Mouse (Mus musculus) G1E (cell line): ENCODE results near the gene Ear14. TPM values are rescaled to one million over a fixed set of nuclear protein-coding genes. Genes with fewer than 3 reads are reported as not detected.
"Not testable (repeated sequence)": the region's sequence is repeated elsewhere in the genome, so short reads cannot be mapped to it uniquely, and the experiment has no call there.

Experiments
- ATAC-seq: 2 replicates; pipeline ENCODE4 v1.8.0; 2016; ENCODE audit warnings: mild to moderate bottlenecking; ENCODE audit not compliant: insufficient number of reproducible peaks, poor library complexity, low FRiP score, severe bottlenecking; ENCODE audit errors: extremely low read depth
- DNase-seq: peaks from one replicate; pipeline ENCODE4 v3.0.0; 2012; ENCODE audit warnings: low spot score
- H3K27me3 ChIP-seq: 2 replicates; pipeline ENCODE4 v1.6.1; 2012; ENCODE audit warnings: mild to moderate bottlenecking, low read length, inconsistent platforms; ENCODE audit not compliant: insufficient read depth
- H3K36me3 ChIP-seq: replicated peaks from 2 replicates; pipeline ENCODE3; 2012; ENCODE audit warnings: mild to moderate bottlenecking, inconsistent platforms
- H3K4me1 ChIP-seq: 2 replicates; pipeline ENCODE4 v1.6.1; 2012; ENCODE audit warnings: low read depth, low read length, inconsistent platforms, mixed read lengths; ENCODE audit not compliant: insufficient read depth
- H3K4me3 ChIP-seq: 2 replicates; pipeline ENCODE4 v1.5.1; 2012; ENCODE audit warnings: low read depth, mild to moderate bottlenecking, inconsistent platforms, low read length, moderate library complexity, mixed read lengths
- H3K9me3 ChIP-seq: replicated peaks from 2 replicates; pipeline ENCODE4 v1.6.1; 2012; ENCODE audit warnings: inconsistent platforms
- CTCF ChIP-seq: IDR thresholded peaks from 2 replicates; pipeline ENCODE4 v1.5.1; 2012; ENCODE audit warnings: low read depth, low read length, inconsistent platforms, mixed read lengths
- GATA1 ChIP-seq: IDR thresholded peaks from 2 replicates; pipeline ENCODE4 v1.6.1; 2012; ENCODE audit warnings: borderline replicate concordance, low read length, inconsistent platforms, mixed read lengths
- GATA2 ChIP-seq: IDR thresholded peaks from 2 replicates; pipeline ENCODE4 v1.6.1; 2012; ENCODE audit warnings: low read depth, low read length, inconsistent platforms, borderline replicate concordance
- POLR2AphosphoS5 ChIP-seq: IDR thresholded peaks from 2 replicates; pipeline ENCODE4 v1.6.1; 2012; ENCODE audit warnings: low read depth, low read length, inconsistent platforms; ENCODE audit not compliant: insufficient replicate concordance
- TAL1 ChIP-seq: conservative IDR thresholded peaks from 2 replicates; pipeline ENCODE4 v1.6.1; 2012; ENCODE audit warnings: low read depth, low read length, inconsistent platforms, mixed read lengths
- polyA plus RNA-seq: library from polyadenylated mRNA; stranded (reverse); fragments of >175 nt; gene quantifications from 2 replicates; pipeline ENCODE4 v1.2.3, GENCODE M21; 2012
- total RNA-seq, 2 experiments: library from RNA; stranded (forward) in 1 of 2; stranded (reverse) in 1 of 2; fragments of 200-1000 nt in 1 of 2; fragments of >200 nt in 1 of 2; fragmentation: Nextera tagmentation in 1 of 2; gene quantifications; 2 replicates each; pipeline ENCODE4 v1.2.3; 2014 to 2017

The Ear14 gene
- total and polyA plus RNA-seq, 3 experiments, result 0.44 TPM; not detected in 2

GRCm38 (mm10) chr14:51200054-51200453 lies 3.1 kb upstream of the Ear14 start:
- no peak for ATAC-seq
- TF ChIP-seq CTCF, result no peak
- no peak for TF ChIP-seq GATA2
- no peak for TF ChIP-seq TAL1
- TF ChIP-seq GATA1, result no peak
- TF ChIP-seq POLR2AphosphoS5, result no peak
- H3K9me3 ChIP-seq, result no peaks in the 10 kb centered on the region
- H3K4me1 ChIP-seq, result no peaks in the 10 kb centered on the region
- no peak for DNase-seq
- H3K4me3 ChIP-seq, result no peak overlapping the region
- no peaks in the 10 kb centered on the region for H3K36me3 ChIP-seq
- H3K27me3 ChIP-seq, result no peaks in the 10 kb centered on the region

- H3K4me1 ChIP-seq, result no peaks in the 10 kb centered on the region
- DNase-seq (no peak), ATAC-seq (no peak)
- H3K9me3 ChIP-seq, result no peaks in the 10 kb centered on the region
- TF ChIP-seq CTCF (no peak), TAL1 (no peak), POLR2AphosphoS5 (no peak), GATA1 (no peak), GATA2 (no peak)
- H3K27me3 ChIP-seq, result no peaks in the 10 kb centered on the region
- no peaks in the 10 kb centered on the region for H3K36me3 ChIP-seq
- no peak overlapping the region for H3K4me3 ChIP-seq
Observed at GRCm38 (mm10) chr14:51200466-51200865, 2.7 kb upstream of the Ear14 start.

GRCm38 (mm10) chr14:51220075-51220474 lies 16.9 kb downstream of the Ear14 start:
- not testable (repeated sequence) for H3K36me3 ChIP-seq, DNase-seq, H3K27me3 ChIP-seq, H3K4me3 ChIP-seq, ATAC-seq, H3K4me1 ChIP-seq, H3K9me3 ChIP-seq

GRCm38 (mm10) chr14:51229657-51230056 lies 26.5 kb downstream of the Ear14 start:
- H3K4me1 ChIP-seq, H3K4me3 ChIP-seq, DNase-seq, H3K27me3 ChIP-seq, H3K9me3 ChIP-seq, H3K36me3 ChIP-seq, ATAC-seq: not testable (repeated sequence)

- not testable (repeated sequence) for H3K27me3 ChIP-seq, H3K36me3 ChIP-seq, H3K9me3 ChIP-seq, H3K4me3 ChIP-seq, ATAC-seq, H3K4me1 ChIP-seq, DNase-seq
Observed at GRCm38 (mm10) chr14:51237488-51237887, 34.3 kb downstream of the Ear14 start.

- ATAC-seq, result no peak
Observed at GRCm38 (mm10) chr14:51240899-51241298, 37.7 kb downstream of the Ear14 start.

GRCm38 (mm10) chr14:51247736-51248135 lies 44.5 kb downstream of the Ear14 start:
- H3K9me3 ChIP-seq, result no peaks in the 10 kb centered on the region
- no peaks in the 10 kb centered on the region for H3K4me1 ChIP-seq
- ATAC-seq (no peak), DNase-seq (no peak)
- no peak overlapping the region for H3K4me3 ChIP-seq
- TF ChIP-seq GATA2 (no peak), POLR2AphosphoS5 (no peak), TAL1 (no peak), CTCF (no peak), GATA1 (no peak)
- no peaks in the 10 kb centered on the region for H3K36me3 ChIP-seq
- H3K27me3 ChIP-seq, result no peaks in the 10 kb centered on the region

More at GRCm38 (mm10) chr14:51240899-51241298, 37.7 kb downstream of the Ear14 start:
- H3K27me3 ChIP-seq, result no peaks in the 10 kb centered on the region
- H3K9me3 ChIP-seq, result no peaks in the 10 kb centered on the region
- no peaks in the 10 kb centered on the region for H3K4me1 ChIP-seq
- TF ChIP-seq GATA1, result no peak
- no peak for TF ChIP-seq TAL1
- TF ChIP-seq POLR2AphosphoS5, result no peak
- no peak for TF ChIP-seq GATA2
- TF ChIP-seq CTCF, result no peak
- no peak overlapping the region for H3K4me3 ChIP-seq
- no peak for DNase-seq
- no peaks in the 10 kb centered on the region for H3K36me3 ChIP-seq
